Mouse (Mus musculus) 3T3-L1 (cell line): Measurements from ENCODE around the gene Ndufb10.

ENCODE experiments used
- DNase-seq: peaks from one replicate; pipeline ENCODE4 v3.0.0-alpha.2; 2015; ENCODE audit warnings: low read depth, low spot score

Gene Ndufb10

GRCm38 (mm10) chr17:24724184-24724583, at the start of gene Ndufb10:
Ndufb10 (minus strand) TSS chr17:24724478.
- peak; percentile 98 for DNase-seq

- no peak for DNase-seq
These were observed 49.0 kb upstream of the Ndufb10 start for GRCm38 (mm10) chr17:24773241-24773640.

GRCm38 (mm10) chr17:24769146-24769545, 44.9 kb upstream of the Ndufb10 start:
- no peak for DNase-seq

- DNase-seq, result no peak
These were observed 42.1 kb upstream of the Ndufb10 start for GRCm38 (mm10) chr17:24766266-24766875.

- DNase-seq, result no peak
These were observed 41.0 kb upstream of the Ndufb10 start for GRCm38 (mm10) chr17:24765016-24765905.

GRCm38 (mm10) chr17:24761121-24761520, 36.8 kb upstream of the Ndufb10 start:
- peak; percentile 39 for DNase-seq

- no peak for DNase-seq
These were observed 33.1 kb upstream of the Ndufb10 start for GRCm38 (mm10) chr17:24757394-24757793.

- no peak for DNase-seq
These were observed 28.4 kb upstream of the Ndufb10 start, which contains the start of gene Hs3st6 for GRCm38 (mm10) chr17:24752415-24753394. Hs3st6 (plus strand) TSS chr17:24752988.

GRCm38 (mm10) chr17:24751528-24751927, 27.2 kb upstream of the Ndufb10 start:
- no peak for DNase-seq

- peak; percentile 55 for DNase-seq
These were observed 22.7 kb upstream of the Ndufb10 start for GRCm38 (mm10) chr17:24746986-24747385.

GRCm38 (mm10) chr17:24745526-24746497, 21.5 kb upstream of the Ndufb10 start:
- DNase-seq, result peak; percentile 96

GRCm38 (mm10) chr17:24744381-24744780, 20.1 kb upstream of the Ndufb10 start:
- DNase-seq, result no peak

- no peak for DNase-seq
These were observed 19.6 kb upstream of the Ndufb10 start for GRCm38 (mm10) chr17:24743896-24744295.

GRCm38 (mm10) chr17:24742307-24742706, 18.0 kb upstream of the Ndufb10 start:
- no peak for DNase-seq

GRCm38 (mm10) chr17:24739926-24740325, 15.6 kb upstream of the Ndufb10 start:
- DNase-seq, result no peak

- no peak for DNase-seq
These were observed 14.0 kb upstream of the Ndufb10 start for GRCm38 (mm10) chr17:24738238-24738637.

GRCm38 (mm10) chr17:24737135-24737810, 13.0 kb upstream of the Ndufb10 start:
- DNase-seq, result peak; percentile 57

GRCm38 (mm10) chr17:24736330-24737051, 12.2 kb upstream of the Ndufb10 start, which contains the start of gene Msrb1:
Msrb1 (plus strand) TSS chr17:24736642.
- DNase-seq, result peak; percentile 100

- no peak for DNase-seq
These were observed 11.2 kb upstream of the Ndufb10 start for GRCm38 (mm10) chr17:24735446-24735845.
